In genomic region chr11:102606751-102607171, GRCm38 (mm10) we compare ENCODE assay signal across 9 mouse cellular contexts. TPM values are rescaled to one million over a fixed set of nuclear protein-coding genes. Genes with fewer than 3 reads are reported as not detected.
A peak's percentile ranks its signal among the peaks of the same experiment; 100 is the strongest.
DNase-seq lines count a peak whose midpoint lies in the region; ATAC-seq and TF ChIP-seq lines count a peak whose summit lies in the region.
"Had no signal": no experiment of that assay in that cellular context is flagged by ENCODE, and none has a peak within 500 bp of the region (broad histone marks: within the 10 kb centered on the region; RNA-seq: fewer than 3 reads in every experiment).

No protein-coding gene starts in this region.

- H3K4me2 ChIP-seq in liver, embryonic 12.5 days: peak overlapping the region; percentile 65; the same call in 1 of the 2 replicates
- no peak overlapping the region for H3K4me2 ChIP-seq in liver, postnatal 0 days (ENCODE audit: low read depth, low read length)
- peak overlapping the region; percentile 74 for H3K4me2 ChIP-seq in limb, embryonic 12.5 days
- peak overlapping the region; percentile 86 for H3K4me2 ChIP-seq in stomach, embryonic 15.5 days

- DNase-seq in liver, postnatal 0 days: no peak
- peak; percentile 73 for DNase-seq in heart, embryonic 10.5 days (ENCODE audit: low spot score)
- DNase-seq in spleen, adult 18-20 months: no peak
- DNase-seq in ovary, adult 18-20 months (ENCODE audit: low spot score): no peak
- DNase-seq in right cerebral cortex, postnatal 25 days: no peak
- DNase-seq: right cerebral cortex, postnatal 4 days had no signal

- peaks cover 100% of the 10 kb centered on the region for H3K27me3 ChIP-seq in liver, embryonic 12.5 days (replicated peaks)
- H3K27me3 ChIP-seq in liver, postnatal 0 days (ENCODE audit: insufficient read depth, low read length): peaks cover 81% of the 10 kb centered on the region
- peaks cover 7% of the 10 kb centered on the region; the same call in 1 of the 2 replicates for H3K27me3 ChIP-seq in heart, embryonic 10.5 days (ENCODE audit: insufficient read depth, poor library complexity, severe bottlenecking)
- 0 out of 2 replicates have a peak, but pooled peaks cover 3% of the 10 kb centered on the region for H3K27me3 ChIP-seq in limb, embryonic 12.5 days
- no peaks in the 10 kb centered on the region for H3K27me3 ChIP-seq in stomach, embryonic 15.5 days (replicated peaks)

- H3K9me3 ChIP-seq in liver, embryonic 12.5 days (replicated peaks): no peaks in the 10 kb centered on the region
- H3K9me3 ChIP-seq in liver, postnatal 0 days (ENCODE audit: low read length): no peaks in the 10 kb centered on the region
- H3K9me3 ChIP-seq in heart, embryonic 10.5 days: no peaks in the 10 kb centered on the region
- no peaks in the 10 kb centered on the region for H3K9me3 ChIP-seq in limb, embryonic 12.5 days
- no peaks in the 10 kb centered on the region for H3K9me3 ChIP-seq in stomach, embryonic 15.5 days

- H3K36me3 ChIP-seq in liver, embryonic 12.5 days: no peaks in the 10 kb centered on the region
- H3K36me3 ChIP-seq in liver, postnatal 0 days (replicated peaks; ENCODE audit: insufficient read depth, low read length): no peaks in the 10 kb centered on the region
- H3K36me3 ChIP-seq in heart, embryonic 10.5 days: no peaks in the 10 kb centered on the region
- peaks cover 15% of the 10 kb centered on the region; the same call in 1 of the 2 replicates for H3K36me3 ChIP-seq in limb, embryonic 12.5 days
- H3K36me3 ChIP-seq in stomach, embryonic 15.5 days: no peaks in the 10 kb centered on the region

- no peak overlapping the region for H3K27ac ChIP-seq in liver, embryonic 12.5 days
- H3K27ac ChIP-seq in liver, postnatal 0 days (ENCODE audit: low read depth): no peak overlapping the region
- H3K27ac ChIP-seq in heart, embryonic 10.5 days: peak overlapping the region; percentile 94
- peak overlapping the region; percentile 100 for H3K27ac ChIP-seq in limb, embryonic 12.5 days
- H3K27ac ChIP-seq in stomach, embryonic 15.5 days: peak overlapping the region; percentile 97

- H3K4me1 ChIP-seq in liver, embryonic 12.5 days: peaks cover 18% of the 10 kb centered on the region
- peaks cover 3% of the 10 kb centered on the region; the same call in 1 of the 2 replicates for H3K4me1 ChIP-seq in liver, postnatal 0 days (ENCODE audit: insufficient read depth)
- H3K4me1 ChIP-seq in heart, embryonic 10.5 days: peaks cover 60% of the 10 kb centered on the region
- peaks cover 47% of the 10 kb centered on the region for H3K4me1 ChIP-seq in limb, embryonic 12.5 days (replicated peaks)
- peaks cover 37% of the 10 kb centered on the region for H3K4me1 ChIP-seq in stomach, embryonic 15.5 days

- peak overlapping the region; percentile 31 for H3K4me3 ChIP-seq in liver, embryonic 12.5 days
- H3K4me3 ChIP-seq in liver, postnatal 0 days (ENCODE audit: low read depth, low read length): no peak overlapping the region
- H3K4me3 ChIP-seq in heart, embryonic 10.5 days: peak overlapping the region; percentile 76
- peak overlapping the region; percentile 97 for H3K4me3 ChIP-seq in limb, embryonic 12.5 days (replicated peaks)
- H3K4me3 ChIP-seq in stomach, embryonic 15.5 days (replicated peaks): peak overlapping the region; percentile 77

- TF ChIP-seq CTCF in liver, postnatal 0 days (IDR thresholded peaks at IDR 0.05; ENCODE audit: low read depth): no peak

- no peak for ATAC-seq in liver, embryonic 12.5 days
- no peak for ATAC-seq in liver, postnatal 0 days
- no peak for ATAC-seq in limb, embryonic 12.5 days (ENCODE audit: insufficient number of reproducible peaks, insufficient read depth, low FRiP score, low TSS enrichment, low read depth)
- no peak for ATAC-seq in stomach, embryonic 15.5 days (ENCODE audit: insufficient read depth, low FRiP score, low read depth)

- TF ChIP-seq EP300 in liver, postnatal 0 days (IDR thresholded peaks at IDR 0.05; ENCODE audit: low read depth): no peak

- H3K9ac ChIP-seq in liver, embryonic 12.5 days: no peak overlapping the region
- no peak overlapping the region for H3K9ac ChIP-seq in liver, postnatal 0 days (replicated peaks)
- H3K9ac ChIP-seq in limb, embryonic 12.5 days (replicated peaks): peak overlapping the region; percentile 100
- H3K9ac ChIP-seq in stomach, embryonic 15.5 days: peak overlapping the region; percentile 26; the same call in 1 of the 2 replicates

- WGBS in liver, embryonic 12.5 days (ENCODE audit: insufficient replicate concordance): 14% methylated on average over 12 of the region's 12 CpGs
- WGBS in liver, postnatal 0 days (ENCODE audit: insufficient replicate concordance): 16% methylated on average over 12 of the region's 12 CpGs
- under 1% methylated on average over 12 of the region's 12 CpGs for WGBS in heart, embryonic 10.5 days
- under 1% methylated on average over 12 of the region's 12 CpGs for WGBS in limb, embryonic 12.5 days
- 3% methylated on average over 12 of the region's 12 CpGs for WGBS in stomach, embryonic 15.5 days

RNA-seq across cellular contexts. Expression of gene Fzd2, which starts 2.6 kb away (rescaled TPM):
- polyA plus RNA-seq in liver, embryonic 12.5 days (2016; fragmentation: Nextera tagmentation; extraction: Ambion mirVana): 3.5 and 4.7 TPM in 2 replicates
- 0.17 and 0.22 TPM in 2 replicates for polyA plus RNA-seq in liver, postnatal 0 days (2015; fragmentation: Nextera tagmentation; extraction: Ambion mirVana)
- 22.9 and 34.5 TPM in 2 replicates for polyA plus RNA-seq in heart, embryonic 10.5 days (2016; fragmentation: Nextera tagmentation; extraction: Ambion mirVana)
- 77.9 and 82.7 TPM in 2 replicates for polyA plus RNA-seq in limb, embryonic 12.5 days (2016; fragmentation: Nextera tagmentation; extraction: Ambion mirVana)
- 21.9 and 23.7 TPM in 2 replicates for polyA plus RNA-seq in stomach, embryonic 15.5 days (2015; fragmentation: Nextera tagmentation; extraction: Ambion mirVana)

RNA-seq across cellular contexts. Expression of gene Gm11627, which starts 27.5 kb away (rescaled TPM):
- polyA plus RNA-seq in liver, embryonic 12.5 days (2016; fragmentation: Nextera tagmentation; extraction: Ambion mirVana): 0.51 and 0.96 TPM in 2 replicates
- polyA plus RNA-seq in liver, postnatal 0 days (2015; fragmentation: Nextera tagmentation; extraction: Ambion mirVana): not detected in 2 replicates
- 11.6 and 13.5 TPM in 2 replicates for polyA plus RNA-seq in heart, embryonic 10.5 days (2016; fragmentation: Nextera tagmentation; extraction: Ambion mirVana)
- polyA plus RNA-seq in limb, embryonic 12.5 days (2016; fragmentation: Nextera tagmentation; extraction: Ambion mirVana): 5.3 and 7.4 TPM in 2 replicates
- 19.2 TPM in 2 replicates for polyA plus RNA-seq in stomach, embryonic 15.5 days (2015; fragmentation: Nextera tagmentation; extraction: Ambion mirVana)

RNA-seq across cellular contexts. Expression of gene Gpatch8, which starts 50.6 kb away (rescaled TPM):
- 25.8 and 26.5 TPM in 2 replicates for polyA plus RNA-seq in liver, embryonic 12.5 days (2016; fragmentation: Nextera tagmentation; extraction: Ambion mirVana)
- 11.1 and 12.2 TPM in 2 replicates for polyA plus RNA-seq in liver, postnatal 0 days (2015; fragmentation: Nextera tagmentation; extraction: Ambion mirVana)
- polyA plus RNA-seq in heart, embryonic 10.5 days (2016; fragmentation: Nextera tagmentation; extraction: Ambion mirVana): 45.7 and 47.0 TPM in 2 replicates
- 66.5 and 77.6 TPM in 2 replicates for polyA plus RNA-seq in limb, embryonic 12.5 days (2016; fragmentation: Nextera tagmentation; extraction: Ambion mirVana)
- 47.4 and 51.0 TPM in 2 replicates for polyA plus RNA-seq in stomach, embryonic 15.5 days (2015; fragmentation: Nextera tagmentation; extraction: Ambion mirVana)

RNA-seq across cellular contexts. Expression of gene Meioc, which starts 56.8 kb away (rescaled TPM):
- polyA plus RNA-seq in liver, embryonic 12.5 days (2016; fragmentation: Nextera tagmentation; extraction: Ambion mirVana): 0.20 and 0.26 TPM in 2 replicates
- 0.08 TPM in 1 of 2 replicates, not detected in the other for polyA plus RNA-seq in liver, postnatal 0 days (2015; fragmentation: Nextera tagmentation; extraction: Ambion mirVana)
- polyA plus RNA-seq in heart, embryonic 10.5 days (2016; fragmentation: Nextera tagmentation; extraction: Ambion mirVana): 0.53 and 1.2 TPM in 2 replicates
- 0.98 and 1.3 TPM in 2 replicates for polyA plus RNA-seq in limb, embryonic 12.5 days (2016; fragmentation: Nextera tagmentation; extraction: Ambion mirVana)
- polyA plus RNA-seq in stomach, embryonic 15.5 days (2015; fragmentation: Nextera tagmentation; extraction: Ambion mirVana): 0.55 and 1.0 TPM in 2 replicates

Comparison
In these comparisons a context has a peak if more than half of its experiments do, and no peak if none do; other contexts are left out.
1. H3K27ac ChIP-seq: peak in heart, embryonic 10.5 days (single experiment), limb, embryonic 12.5 days (single experiment) and stomach, embryonic 15.5 days (single experiment); none in liver, embryonic 12.5 days (single experiment) and liver, postnatal 0 days (single experiment).
2. H3K9ac ChIP-seq: peak in limb, embryonic 12.5 days (single experiment) and stomach, embryonic 15.5 days (single experiment); none in liver, embryonic 12.5 days (single experiment) and liver, postnatal 0 days (single experiment).